Mouse (Mus musculus) forebrain, embryonic 10.5 days (tissue): Measurements from ENCODE around the gene Naxd. TPM values are rescaled to one million over a fixed set of nuclear protein-coding genes. Genes with fewer than 3 reads are reported as not detected.
"Not testable (repeated sequence)": the region's sequence is repeated elsewhere in the genome, so short reads cannot be mapped to it uniquely, and the experiment has no call there.

Experiments
- DNase-seq: peaks from one replicate; pipeline ENCODE4 v3.0.0-alpha.2; 2017; ENCODE audit warnings: low spot score; ENCODE audit errors: extremely low spot score
- H3K27ac ChIP-seq: fragments of 300-500 bp; sonication (generic); 2 replicates; pipeline ENCODE4 v1.5.1; 2016; ENCODE audit warnings: mild to moderate bottlenecking
- H3K27me3 ChIP-seq: fragments of 300-500 bp; sonication (generic); 2 replicates; pipeline ENCODE4 v1.6.1; 2016; ENCODE audit warnings: mild to moderate bottlenecking; ENCODE audit not compliant: poor library complexity, severe bottlenecking
- H3K36me3 ChIP-seq: fragments of 300-500 bp; sonication (generic); replicated peaks from 2 replicates; pipeline ENCODE4 v1.6.1; 2016; ENCODE audit warnings: mild to moderate bottlenecking, moderate library complexity
- H3K4me1 ChIP-seq: fragments of 300-500 bp; sonication (generic); 2 replicates; pipeline ENCODE4 v1.6.1; 2016
- H3K4me3 ChIP-seq: fragments of 300-500 bp; sonication (generic); 2 replicates; pipeline ENCODE4 v1.5.1; 2016; ENCODE audit warnings: mild to moderate bottlenecking, moderate library complexity
- H3K9me3 ChIP-seq: fragments of 300-500 bp; sonication (generic); 2 replicates; pipeline ENCODE4 v1.6.1; 2016; ENCODE audit warnings: mild to moderate bottlenecking, moderate library complexity
- WGBS: fragments of 180-500 bp; shearing (Covaris S2); methylation state at CpG from one replicate; pipeline ENCODE4 v1.1.7; 2016; 5-methylcytosine and 5-hydroxymethylcytosine counted together
- polyA plus RNA-seq: library from polyadenylated mRNA; unstranded; fragments of >200 nt; fragmentation: Nextera tagmentation; extraction: Ambion mirVana; gene quantifications from 2 replicates; pipeline ENCODE4 v1.2.1, GENCODE M21; 2016

The Naxd gene
- polyA plus RNA-seq, 1 experiment from 2014 or later: 113 TPM

DNA sequence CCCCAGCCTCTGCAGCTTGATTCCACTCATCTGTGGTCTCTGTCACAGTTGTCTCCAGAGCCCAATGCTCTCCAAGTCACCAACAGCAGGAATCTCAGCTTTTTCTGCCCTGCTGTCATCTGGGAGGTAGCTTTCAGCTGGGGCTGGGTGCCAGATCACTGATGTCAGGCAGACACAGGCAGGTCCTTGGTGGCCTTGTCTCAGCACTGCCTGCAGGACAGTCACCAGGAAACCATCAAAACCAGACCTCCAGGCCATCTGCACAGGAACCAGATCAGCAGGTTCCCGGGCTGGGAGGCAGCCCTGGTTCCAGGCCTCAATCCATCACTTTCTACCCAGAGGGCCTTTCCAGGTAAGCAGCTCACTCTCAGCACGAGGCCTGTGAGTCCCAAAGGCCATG, 35.5 kb upstream of the Naxd start:
- no peaks in the 10 kb centered on the region for H3K9me3 ChIP-seq
- no peaks in the 10 kb centered on the region for H3K36me3 ChIP-seq
- peaks cover 42% of the 10 kb centered on the region for H3K4me1 ChIP-seq
- H3K27me3 ChIP-seq: no peaks in the 10 kb centered on the region
- WGBS: 73% methylated on average over 2 of the region's 2 CpGs
- DNase-seq: no peak
- no peak overlapping the region for H3K27ac ChIP-seq
- H3K4me3 ChIP-seq: no peak overlapping the region

DNA sequence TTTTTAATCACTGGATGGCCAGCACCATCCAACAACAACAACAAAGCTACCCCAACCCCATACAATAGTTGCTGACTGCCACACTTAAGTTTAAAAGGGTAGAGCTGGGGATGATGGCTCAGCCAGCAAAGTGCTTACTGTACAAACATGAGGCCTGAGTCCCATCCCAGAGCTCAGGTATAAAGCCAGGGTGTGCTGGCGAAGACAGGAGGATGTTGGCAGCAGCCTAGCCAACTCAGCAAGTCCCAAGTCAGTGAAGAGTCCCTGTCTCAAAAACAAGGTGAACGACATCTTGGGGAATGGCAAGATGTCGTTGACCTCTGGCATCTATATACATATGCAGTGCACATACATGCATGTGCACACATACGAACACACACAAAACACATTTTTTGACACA, 34.7 kb upstream of the Naxd start:
- no peaks in the 10 kb centered on the region for H3K27me3 ChIP-seq
- no peak overlapping the region for H3K4me3 ChIP-seq
- WGBS: 88% methylated on average over 4 of the region's 4 CpGs
- no peak for DNase-seq
- H3K27ac ChIP-seq: no peak overlapping the region
- H3K9me3 ChIP-seq: peaks cover 6% of the 10 kb centered on the region; the same call in 1 of the 2 replicates
- no peaks in the 10 kb centered on the region for H3K36me3 ChIP-seq
- peaks cover 38% of the 10 kb centered on the region for H3K4me1 ChIP-seq

DNA sequence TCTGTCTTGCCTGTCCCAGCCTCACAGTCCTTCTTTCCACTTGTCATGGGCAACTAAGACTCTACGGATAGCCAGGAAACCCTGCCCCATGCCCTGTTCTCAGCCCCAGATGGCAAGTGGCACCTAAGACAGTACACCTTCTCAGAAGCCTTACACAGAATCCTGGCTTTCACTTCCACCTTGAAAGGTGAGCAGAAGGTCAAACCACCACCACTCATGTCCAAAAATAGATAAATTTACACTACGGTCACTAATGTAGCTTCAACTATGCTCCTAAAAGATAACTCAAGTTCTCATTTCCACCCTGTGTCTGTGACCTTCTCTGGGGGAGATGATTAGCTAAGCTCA, 33.8 kb upstream of the Naxd start:
- DNase-seq: no peak
- WGBS: 88% methylated on average over 2 of the region's 2 CpGs
- no peaks in the 10 kb centered on the region for H3K27me3 ChIP-seq
- no peak overlapping the region for H3K27ac ChIP-seq
- no peaks in the 10 kb centered on the region for H3K36me3 ChIP-seq
- H3K4me1 ChIP-seq: peaks cover 30% of the 10 kb centered on the region
- H3K4me3 ChIP-seq: no peak overlapping the region
- H3K9me3 ChIP-seq: peaks cover 7% of the 10 kb centered on the region; the same call in 1 of the 2 replicates

DNA sequence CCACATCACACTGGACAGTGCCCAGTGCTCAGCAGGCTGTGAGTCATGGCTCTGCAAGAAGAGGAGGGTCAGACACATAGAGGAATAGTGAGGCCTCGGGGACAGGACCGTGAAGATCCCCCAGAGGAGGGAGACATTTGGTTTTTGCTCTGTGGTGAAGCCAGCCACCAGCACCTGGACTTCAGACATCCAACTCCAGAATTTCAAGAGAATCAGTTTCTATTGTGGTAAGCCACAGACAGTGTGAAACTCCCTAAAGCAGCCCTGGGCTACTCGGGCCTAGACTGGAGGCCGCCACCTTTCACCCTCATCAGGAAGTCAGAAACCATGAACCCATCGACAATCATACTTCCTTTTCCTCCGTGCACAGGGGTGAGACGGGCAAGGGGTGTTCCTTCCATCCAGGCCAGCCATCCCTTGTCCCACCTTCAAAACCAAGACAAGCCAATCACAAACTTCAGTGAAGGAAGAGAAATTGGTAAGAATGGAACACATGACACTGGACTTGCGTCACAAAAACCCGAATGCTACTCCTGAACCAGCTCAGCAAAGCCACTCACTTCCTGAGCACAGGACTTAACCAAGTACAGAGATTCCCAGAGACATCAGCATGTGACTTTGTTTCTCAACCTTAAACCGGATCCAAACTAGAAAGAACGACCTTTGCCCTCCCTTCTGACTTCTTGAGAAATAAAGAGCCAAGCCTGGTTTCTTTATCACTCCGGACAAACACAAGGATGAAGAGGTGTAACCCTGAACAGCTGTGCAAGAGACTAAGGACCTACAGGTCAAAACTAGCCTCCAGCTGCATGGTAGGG, 33.2 kb upstream of the Naxd start:
- 86% methylated on average over 12 of the region's 12 CpGs for WGBS
- DNase-seq: no peak

DNA sequence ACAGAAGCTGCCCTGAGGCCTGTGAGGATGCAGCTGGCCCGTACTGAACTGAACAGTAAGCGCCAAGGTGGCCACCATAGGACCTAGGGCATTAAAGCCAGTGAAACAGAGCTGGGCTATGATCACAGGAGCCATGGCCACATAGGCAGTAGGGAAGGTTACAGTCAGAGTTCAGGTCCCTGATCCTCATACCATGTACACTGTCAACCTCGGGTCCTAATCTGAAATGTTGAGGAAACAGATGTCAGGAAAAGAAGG, 32.7 kb upstream of the Naxd start:
- 86% methylated on average over 3 of the region's 3 CpGs for WGBS
- no peak for DNase-seq
- H3K4me1 ChIP-seq: peaks cover 30% of the 10 kb centered on the region
- no peak overlapping the region for H3K27ac ChIP-seq
- no peaks in the 10 kb centered on the region for H3K27me3 ChIP-seq
- peaks cover 7% of the 10 kb centered on the region; the same call in 1 of the 2 replicates for H3K9me3 ChIP-seq
- no peaks in the 10 kb centered on the region for H3K36me3 ChIP-seq
- no peak overlapping the region for H3K4me3 ChIP-seq

More for the DNA sequence above, 33.2 kb upstream of the Naxd start:
- H3K27ac ChIP-seq: no peak overlapping the region
- H3K9me3 ChIP-seq: peaks cover 7% of the 10 kb centered on the region; the same call in 1 of the 2 replicates
- no peak overlapping the region for H3K4me3 ChIP-seq
- peaks cover 26% of the 10 kb centered on the region for H3K4me1 ChIP-seq
- H3K27me3 ChIP-seq: no peaks in the 10 kb centered on the region
- H3K36me3 ChIP-seq: no peaks in the 10 kb centered on the region

DNA sequence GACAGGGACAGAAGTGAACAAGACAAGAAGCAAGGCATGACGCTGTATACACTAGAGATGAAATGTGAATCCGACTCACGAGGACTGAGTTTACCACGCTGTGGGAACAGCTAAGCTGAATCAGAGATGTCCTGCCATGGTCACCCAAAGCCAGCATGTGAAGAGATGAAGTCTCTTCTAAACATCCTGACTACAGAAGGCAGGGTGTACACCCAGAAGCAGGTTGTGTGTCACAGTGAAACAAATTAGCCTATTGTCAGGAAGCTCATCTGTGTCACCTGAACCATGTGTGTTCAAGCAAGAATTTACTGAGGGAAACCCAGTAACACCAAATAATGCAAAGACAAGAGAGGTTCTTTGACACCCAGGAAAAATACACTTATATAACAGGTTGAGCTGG, 31.7 kb upstream of the Naxd start:
- Histone ChIP-seq H3K4me1 (peaks cover 32% of the 10 kb centered on the region), H3K27ac (no peak overlapping the region), H3K36me3 (no peaks in the 10 kb centered on the region), H3K27me3 (0 out of 2 replicates have a peak, but pooled peaks cover 4% of the 10 kb centered on the region), H3K9me3 (peaks cover 7% of the 10 kb centered on the region; the same call in 1 of the 2 replicates), H3K4me3 (no peak overlapping the region)
- WGBS: 84% methylated on average over 4 of the region's 4 CpGs
- no peak for DNase-seq

DNA sequence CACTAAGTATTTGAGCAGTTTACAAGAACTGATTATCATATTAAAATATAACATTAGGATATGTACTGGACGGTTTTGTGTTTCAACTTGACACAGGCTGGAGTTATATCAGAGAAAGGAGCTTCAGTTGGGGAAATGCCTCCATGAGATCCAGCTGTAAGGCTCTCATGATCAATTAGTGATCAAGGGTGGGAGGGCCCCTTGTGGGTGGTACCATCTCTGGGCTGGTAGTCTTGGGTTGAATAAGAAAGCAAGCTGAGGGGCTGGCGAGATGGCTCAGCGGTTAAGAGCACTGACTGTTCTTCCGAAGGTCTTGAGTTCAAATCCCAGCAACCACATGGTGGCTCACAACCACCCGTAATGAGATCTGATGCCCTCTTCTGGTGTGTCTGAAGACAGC, 30.8 kb upstream of the Naxd start:
- not testable (repeated sequence) for H3K9me3 ChIP-seq, H3K36me3 ChIP-seq, H3K4me3 ChIP-seq, DNase-seq
- Histone ChIP-seq H3K27me3 (peaks cover 13% of the 10 kb centered on the region; the same call in 1 of the 2 replicates), H3K27ac (peak overlapping the region; percentile 26; the same call in 1 of the 2 replicates), H3K4me1 (peaks cover 36% of the 10 kb centered on the region)
- 75% methylated on average over 5 of the region's 5 CpGs for WGBS

DNA sequence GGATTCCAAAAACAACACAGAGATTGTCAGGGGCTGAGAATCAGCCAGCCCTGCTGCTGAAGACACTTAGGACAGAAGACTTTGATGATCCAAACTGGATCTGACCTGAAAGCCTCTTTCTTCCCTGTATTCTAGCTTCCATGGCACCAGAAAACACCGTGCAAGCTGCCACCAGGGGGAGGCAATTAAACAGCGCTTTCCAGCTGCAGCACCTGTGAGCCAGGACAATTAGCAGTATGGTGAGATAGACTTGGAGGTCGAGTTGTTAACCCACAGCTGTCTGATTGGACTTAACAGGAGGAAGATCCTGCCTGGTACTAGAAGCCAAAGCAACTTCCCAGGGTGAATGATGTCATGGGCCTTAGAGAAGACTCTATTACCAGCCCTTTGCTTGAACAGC, 28.2 kb upstream of the Naxd start:
- peaks cover 7% of the 10 kb centered on the region; the same call in 1 of the 2 replicates for H3K9me3 ChIP-seq
- WGBS: 8% methylated on average over 3 of the region's 3 CpGs
- H3K4me1 ChIP-seq: peaks cover 49% of the 10 kb centered on the region
- DNase-seq: peak; percentile 39
- H3K4me3 ChIP-seq: no peak overlapping the region
- no peaks in the 10 kb centered on the region for H3K36me3 ChIP-seq
- no peak overlapping the region for H3K27ac ChIP-seq
- peaks cover 39% of the 10 kb centered on the region for H3K27me3 ChIP-seq

DNA sequence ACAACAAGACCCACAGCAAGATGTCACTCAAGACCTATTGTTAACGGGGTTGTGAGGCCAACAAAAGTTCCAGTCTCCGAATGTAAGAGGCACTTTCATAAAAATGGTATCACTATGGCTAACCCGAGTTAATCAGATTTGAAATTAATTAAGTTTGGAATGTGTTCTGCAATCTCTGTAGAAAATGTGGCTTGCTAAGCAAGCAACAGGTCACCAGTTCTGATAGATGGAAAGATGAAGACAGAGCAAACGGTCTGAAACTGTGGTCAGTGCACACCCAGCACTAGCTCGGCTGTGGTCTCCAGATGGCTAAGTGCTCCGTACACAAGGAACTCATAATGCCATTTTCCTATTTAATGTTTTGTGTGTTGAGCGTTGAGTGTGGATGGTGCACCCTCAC, 26.6 kb upstream of the Naxd start:
- DNase-seq: no peak

DNA sequence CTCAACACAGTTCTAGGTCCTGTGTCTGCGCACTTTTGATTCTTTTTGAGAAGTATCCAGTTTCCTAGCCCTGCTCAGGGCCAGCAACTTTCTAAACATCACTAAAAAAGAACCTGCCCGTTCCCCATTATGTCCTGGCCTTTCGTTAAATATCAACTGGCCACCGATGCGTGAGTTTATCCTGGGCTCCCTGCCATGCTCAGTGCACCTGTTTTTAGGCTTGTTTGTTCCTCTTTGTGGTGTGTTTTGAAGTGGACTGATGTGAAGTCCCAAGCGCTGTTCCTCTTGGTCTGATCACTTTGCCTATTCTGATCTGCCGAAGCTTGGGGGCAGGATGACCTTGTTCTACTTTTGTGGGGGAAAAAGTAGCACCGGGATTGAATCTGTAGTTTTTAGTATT, 26.0 kb upstream of the Naxd start:
- H3K9me3 ChIP-seq: peaks cover 7% of the 10 kb centered on the region; the same call in 1 of the 2 replicates
- WGBS: 38% methylated on average over 8 of the region's 8 CpGs
- H3K36me3 ChIP-seq: no peaks in the 10 kb centered on the region
- peaks cover 51% of the 10 kb centered on the region for H3K4me1 ChIP-seq
- no peak overlapping the region for H3K4me3 ChIP-seq
- no peak overlapping the region for H3K27ac ChIP-seq
- peaks cover 61% of the 10 kb centered on the region for H3K27me3 ChIP-seq
- no peak for DNase-seq

More for the DNA sequence above, 26.6 kb upstream of the Naxd start:
- Histone ChIP-seq H3K4me1 (peaks cover 51% of the 10 kb centered on the region), H3K4me3 (no peak overlapping the region), H3K27me3 (peaks cover 55% of the 10 kb centered on the region), H3K9me3 (peaks cover 7% of the 10 kb centered on the region; the same call in 1 of the 2 replicates), H3K36me3 (no peaks in the 10 kb centered on the region), H3K27ac (no peak overlapping the region)
- WGBS: 78% methylated on average over 7 of the region's 7 CpGs

DNA sequence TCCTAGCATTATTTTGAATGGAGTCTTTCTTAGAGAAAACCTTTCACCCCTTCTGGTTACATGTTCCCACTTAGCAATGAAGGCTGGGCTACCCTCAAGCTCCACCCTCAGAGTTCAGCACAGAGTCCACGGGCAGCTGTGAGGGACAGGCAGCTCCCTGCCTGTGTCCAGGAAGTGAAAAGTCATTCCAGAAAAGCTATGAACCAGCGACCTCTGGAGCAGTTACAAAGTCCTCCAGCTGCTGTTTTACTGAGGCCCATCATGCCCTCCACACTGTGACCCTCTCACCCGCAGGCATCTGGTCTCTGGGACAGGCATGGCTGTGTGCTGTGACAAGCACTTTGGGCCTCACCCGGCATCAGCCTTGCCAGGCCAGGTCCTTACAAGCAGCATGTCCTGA, 24.2 kb upstream of the Naxd start:
- Histone ChIP-seq H3K4me3 (no peak overlapping the region), H3K4me1 (peaks cover 64% of the 10 kb centered on the region), H3K27me3 (peaks cover 79% of the 10 kb centered on the region), H3K9me3 (no peaks in the 10 kb centered on the region; the same call in 1 of the 2 replicates), H3K36me3 (no peaks in the 10 kb centered on the region), H3K27ac (no peak overlapping the region)
- no peak for DNase-seq
- 46% methylated on average over 4 of the region's 4 CpGs for WGBS

DNA sequence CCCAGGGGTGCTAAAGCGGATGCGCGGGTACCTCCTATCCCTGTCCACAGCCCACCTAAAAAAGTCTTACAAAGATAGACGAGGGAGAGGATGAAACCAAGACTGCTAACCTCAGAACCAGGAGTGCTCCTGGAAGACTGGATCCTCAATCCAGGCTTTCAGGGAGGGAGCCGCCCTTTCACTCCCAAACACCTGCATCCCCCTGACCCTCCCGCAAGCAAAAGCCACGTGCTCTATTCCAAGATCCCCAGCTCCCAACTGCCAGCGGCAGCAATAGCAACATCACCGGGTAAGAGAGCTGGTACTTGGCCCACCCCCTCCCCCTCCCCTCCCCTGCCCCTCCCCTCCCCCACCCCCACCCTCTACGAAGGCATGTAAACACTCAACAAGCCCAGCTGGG, 21.9 kb upstream of the Naxd start:
- Histone ChIP-seq H3K27ac (no peak overlapping the region), H3K4me1 (peaks cover 74% of the 10 kb centered on the region), H3K9me3 (no peaks in the 10 kb centered on the region), H3K36me3 (no peaks in the 10 kb centered on the region), H3K27me3 (peaks cover 100% of the 10 kb centered on the region), H3K4me3 (no peak overlapping the region)
- WGBS: 6% methylated on average over 10 of the region's 10 CpGs
- no peak for DNase-seq

DNA sequence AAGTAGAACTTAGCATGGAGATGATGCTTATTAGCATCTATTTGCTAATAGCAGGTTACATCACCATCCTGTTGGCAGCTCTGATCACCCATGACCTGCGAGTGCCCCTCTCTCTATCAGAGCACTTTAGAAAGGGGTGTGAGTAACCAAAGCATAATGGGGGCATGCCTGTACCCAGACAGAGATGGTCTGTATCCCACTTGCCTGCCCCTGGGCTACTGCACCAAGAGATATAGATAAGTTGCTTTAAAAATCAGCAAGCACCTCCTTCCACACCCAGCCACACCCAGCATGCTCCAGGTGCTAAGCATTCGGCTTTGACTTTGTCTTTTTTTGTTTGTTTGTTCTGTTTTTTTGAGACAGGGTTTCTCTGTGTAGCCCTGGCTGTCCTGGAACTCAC, 21.4 kb upstream of the Naxd start:
- Histone ChIP-seq H3K9me3 (no peaks in the 10 kb centered on the region), H3K4me3 (no peak overlapping the region), H3K27me3 (peaks cover 100% of the 10 kb centered on the region), H3K36me3 (no peaks in the 10 kb centered on the region), H3K4me1 (peaks cover 69% of the 10 kb centered on the region), H3K27ac (no peak overlapping the region)
- 20% methylated on average over 2 of the region's 2 CpGs for whole genome bisulfite sequencing
- no peak for DNase-seq
